Mouse (Mus musculus): Measurements from ENCODE around the gene Insig1.

DNA sequence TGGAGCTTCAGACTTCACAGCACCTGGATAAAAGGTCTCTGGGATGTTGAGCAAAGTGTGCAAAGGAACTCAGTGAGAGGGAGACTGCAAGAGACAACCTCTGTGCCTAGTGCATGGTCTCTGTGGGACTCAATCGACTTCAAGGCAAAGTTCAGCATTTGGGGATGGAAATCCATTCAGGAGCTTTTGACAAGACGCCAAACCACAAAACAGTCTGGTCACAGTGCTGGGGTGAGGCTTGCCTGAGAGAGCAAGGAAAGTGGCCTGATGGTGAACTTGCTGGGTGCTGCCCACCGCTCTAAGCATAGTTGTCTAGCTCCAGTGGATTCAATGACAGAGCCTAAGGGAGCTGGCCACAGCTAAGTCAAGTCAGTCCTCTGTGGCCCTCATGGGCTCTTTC, 30.4 kb upstream of the Insig1 start:
- TF ChIP-seq GATA1 (IDR thresholded peaks at IDR 0.05; ENCODE audit: low read length), result no peak
- no peak for TF ChIP-seq TAL1 (IDR thresholded peaks at IDR 0.05; ENCODE audit: low read length)
